ENCODE assay signal across 8 mouse cellular contexts in the genomic region with DNA sequence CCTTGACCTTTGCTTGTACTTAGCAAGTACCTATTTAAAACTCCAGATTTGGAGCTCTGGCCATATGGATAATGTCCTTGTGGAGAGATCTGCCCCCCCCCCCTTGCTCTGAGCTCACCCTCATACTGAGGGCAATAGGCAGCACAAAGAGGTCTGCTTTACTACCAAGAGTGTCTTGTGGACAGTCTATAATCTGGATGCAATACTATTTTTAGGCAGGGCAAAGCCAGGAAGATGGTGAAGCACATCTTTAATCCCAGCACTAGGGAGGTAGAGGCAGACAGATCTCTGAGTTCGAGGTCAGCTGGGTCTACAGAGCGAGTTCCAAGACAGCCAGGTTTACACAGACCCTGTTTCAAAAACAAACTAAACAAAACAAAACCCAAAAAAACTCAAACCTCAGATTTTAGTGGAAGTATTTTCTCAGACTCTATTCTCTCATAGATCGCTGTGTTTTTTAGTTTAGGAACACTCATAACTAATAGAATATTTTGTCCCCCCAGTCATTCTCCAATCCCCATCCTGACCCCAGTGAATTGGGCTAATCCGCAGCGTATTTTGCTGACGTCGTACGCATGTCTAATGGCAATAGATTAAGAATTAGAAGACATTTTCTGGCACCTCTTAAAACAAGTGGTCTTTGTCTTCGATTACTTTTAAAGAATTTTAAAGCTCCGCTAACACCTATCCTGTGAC. TPM values are rescaled to one million over a fixed set of nuclear protein-coding genes. Genes with fewer than 3 reads are reported as not detected.
DNase-seq lines count a peak whose midpoint lies in the region; ATAC-seq and TF ChIP-seq lines count a peak whose summit lies in the region.

No protein-coding gene starts in this region.

- peak; percentile 56 to 57 for ATAC-seq in hematopoietic stem cell, adult 5-6 weeks (replicated peaks in 1 of 2; ENCODE audit: insufficient read depth in 1 of 2, low FRiP score in 2 of 2, low TSS enrichment in 1 of 2, low read depth in 1 of 2, poor library complexity in 2 of 2, severe bottlenecking in 2 of 2)
- peak; percentile 67 for ATAC-seq in megakaryocyte-erythroid progenitor cell, adult 5-6 weeks (replicated peaks; ENCODE audit: low FRiP score, low TSS enrichment, poor library complexity, severe bottlenecking)

- no peak for TF ChIP-seq POLR2A in cerebellum, adult 2 months (IDR thresholded peaks at IDR 0.05; ENCODE audit: borderline replicate concordance, insufficient read depth, low read length)

- peak overlapping the region; percentile 13; the same call in 1 of the 2 replicates for H3K27ac ChIP-seq in cerebellum, adult 2 months (ENCODE audit: insufficient read depth, low read length)

- WGBS in cerebellum, adult 2 months, result 4% methylated on average over 10 of the region's 10 CpGs

- H3K4me3 ChIP-seq in cerebellum, adult 2 months (replicated peaks; ENCODE audit: insufficient read depth, low read depth, low read length), result peak overlapping the region; percentile 94

- TF ChIP-seq CTCF in cerebellum, adult 2 months (IDR thresholded peaks at IDR 0.05; ENCODE audit: borderline replicate concordance, insufficient read depth, low read depth, low read length), result no peak

- no peaks in the 10 kb centered on the region for H3K27me3 ChIP-seq in cerebellum, adult 2 months (ENCODE audit: control insufficient read depth, insufficient read depth, low read length)

- peaks cover 3% of the 10 kb centered on the region for H3K4me1 ChIP-seq in cerebellum, adult 2 months (ENCODE audit: control insufficient read depth, insufficient read depth, low read length)

- no peak for DNase-seq in cerebellum, adult 2 months
- DNase-seq in cerebellum, adult 8-10 months, result no peak
- peak; percentile 3 for DNase-seq in retina, embryonic 14.5 days (ENCODE audit: low spot score)
- DNase-seq in retina, postnatal 1 day, result no peak
- DNase-seq in urinary bladder, postnatal 36 days (ENCODE audit: low spot score in 2 of 2), result no peak
- DNase-seq in adrenal gland, postnatal 25 days, result no peak

RNA-seq across cellular contexts. Expression of gene 4833420G17Rik, which starts 0.5 kb away (rescaled TPM):
- polyA plus RNA-seq in cerebellum, adult 2 months (2012; rRNA removed), result 78.6 and 80.9 TPM in 2 replicates
- 62.4 and 95.6 TPM in 2 replicates for total RNA-seq in hematopoietic stem cell, adult 5-6 weeks (2017)
- total RNA-seq in megakaryocyte-erythroid progenitor cell, adult 5-6 weeks (2014; fragmentation: Nextera tagmentation), result 72.9 and 76.0 TPM in 2 replicates
- 49.3 and 54.9 TPM in 2 replicates for total RNA-seq in megakaryocyte-erythroid progenitor cell, adult 5-6 weeks (2017)
- total RNA-seq in adrenal gland, postnatal 25 days (2021), result 22.2 and 23.2 TPM in 2 replicates

RNA-seq across cellular contexts. Expression of gene Tmem267, which starts 25.8 kb away (rescaled TPM):
- 11.5 and 18.2 TPM in 2 replicates for polyA plus RNA-seq in cerebellum, adult 2 months (2012; rRNA removed)
- 7.1 and 10.9 TPM in 2 replicates for total RNA-seq in hematopoietic stem cell, adult 5-6 weeks (2017)
- 9.6 and 11.5 TPM in 2 replicates for total RNA-seq in megakaryocyte-erythroid progenitor cell, adult 5-6 weeks (2014; fragmentation: Nextera tagmentation)
- 6.7 and 7.0 TPM in 2 replicates for total RNA-seq in megakaryocyte-erythroid progenitor cell, adult 5-6 weeks (2017)
- total RNA-seq in adrenal gland, postnatal 25 days (2021), result 13.7 and 14.6 TPM in 2 replicates

RNA-seq across cellular contexts. Expression of gene 3110070M22Rik, which starts 26.1 kb away (rescaled TPM):
- polyA plus RNA-seq in cerebellum, adult 2 months (2012; rRNA removed), result 1.5 and 1.7 TPM in 2 replicates
- 0.25 and 2.5 TPM in 2 replicates for total RNA-seq in hematopoietic stem cell, adult 5-6 weeks (2017)
- 0.35 TPM in 1 of 2 replicates, not detected in the other for total RNA-seq in megakaryocyte-erythroid progenitor cell, adult 5-6 weeks (2014; fragmentation: Nextera tagmentation)
- 0.84 TPM in 1 of 2 replicates, not detected in the other for total RNA-seq in megakaryocyte-erythroid progenitor cell, adult 5-6 weeks (2017)
- 1.4 and 2.7 TPM in 2 replicates for total RNA-seq in adrenal gland, postnatal 25 days (2021)

RNA-seq across cellular contexts. Expression of gene Paip1, which starts 33.6 kb away (rescaled TPM):
- polyA plus RNA-seq in cerebellum, adult 2 months (2012; rRNA removed), result 65.7 and 68.7 TPM in 2 replicates
- 92.7 and 107 TPM in 2 replicates for total RNA-seq in hematopoietic stem cell, adult 5-6 weeks (2017)
- total RNA-seq in megakaryocyte-erythroid progenitor cell, adult 5-6 weeks (2014; fragmentation: Nextera tagmentation), result 28.0 and 32.2 TPM in 2 replicates
- 46.3 and 55.2 TPM in 2 replicates for total RNA-seq in megakaryocyte-erythroid progenitor cell, adult 5-6 weeks (2017)
- total RNA-seq in adrenal gland, postnatal 25 days (2021), result 116 and 143 TPM in 2 replicates
